Mouse (Mus musculus) induced T-regulatory cell, adult 2 months (primary cell): ENCODE data around the gene Akt2.
A peak's percentile ranks its signal among the peaks of the same experiment; 100 is the strongest.
"Not testable (repeated sequence)": the region's sequence is repeated elsewhere in the genome, so short reads cannot be mapped to it uniquely, and the experiment has no call there.

Experiments used
- DNase-seq: peaks from one replicate; pipeline ENCODE4 v3.0.0-alpha.2; 2012; ENCODE audit warnings: low read depth

Gene Akt2

GRCm38 (mm10) chr7:27613751-27614499 is 22.6 kb downstream of the Akt2 start:
- no peak for DNase-seq

- DNase-seq, result no peak
Measured at GRCm38 (mm10) chr7:27621028-27621427, 29.7 kb downstream of the Akt2 start.

- DNase-seq, result no peak
Measured at GRCm38 (mm10) chr7:27622234-27622633, 30.9 kb downstream of the Akt2 start.

- no peak for DNase-seq
Measured at GRCm38 (mm10) chr7:27624967-27625366, 33.6 kb downstream of the Akt2 start.

GRCm38 (mm10) chr7:27627707-27628106 is 36.4 kb downstream of the Akt2 start:
- DNase-seq, result no peak

GRCm38 (mm10) chr7:27628190-27628589 is 36.8 kb downstream of the Akt2 start:
- DNase-seq, result no peak

- DNase-seq, result not testable (repeated sequence)
Measured at GRCm38 (mm10) chr7:27628816-27629215, 37.5 kb downstream of the Akt2 start.

GRCm38 (mm10) chr7:27631439-27631838 is 40.1 kb downstream of the Akt2 start:
- no peak for DNase-seq

- DNase-seq, result no peak
Measured at GRCm38 (mm10) chr7:27633166-27633565, 41.8 kb downstream of the Akt2 start.

- no peak for DNase-seq
Measured at GRCm38 (mm10) chr7:27634691-27635090, 43.3 kb downstream of the Akt2 start.

- DNase-seq, result not testable (repeated sequence)
Measured at GRCm38 (mm10) chr7:27635094-27635493, 43.7 kb downstream of the Akt2 start.

GRCm38 (mm10) chr7:27644471-27644870 is 53.1 kb downstream of the Akt2 start:
- DNase-seq, result peak; percentile 43

- DNase-seq, result no peak
Measured at GRCm38 (mm10) chr7:27646516-27646915, 55.2 kb downstream of the Akt2 start.

GRCm38 (mm10) chr7:27647281-27648002 is 56.1 kb downstream of the Akt2 start:
- DNase-seq, result no peak

GRCm38 (mm10) chr7:27649723-27650122 is 58.4 kb downstream of the Akt2 start:
- no peak for DNase-seq

- DNase-seq, result peak; percentile 90
Measured at GRCm38 (mm10) chr7:27650949-27651348, 59.6 kb downstream of the Akt2 start.

GRCm38 (mm10) chr7:27653681-27654437 is 62.5 kb downstream of the Akt2 start, which contains the start of gene Ttc9b:
TSS of gene Ttc9b (plus strand) at chr7:27653915.
- peak; percentile 65 for DNase-seq

GRCm38 (mm10) chr7:27654607-27655276 is 63.4 kb downstream of the Akt2 start:
- DNase-seq, result peak; percentile 70

GRCm38 (mm10) chr7:27655545-27655944 is 64.2 kb downstream of the Akt2 start:
- DNase-seq, result no peak

- DNase-seq, result no peak
Measured at GRCm38 (mm10) chr7:27656600-27656999, 65.2 kb downstream of the Akt2 start.

GRCm38 (mm10) chr7:27657824-27658395 is 66.6 kb downstream of the Akt2 start:
- no peak for DNase-seq
